Mouse (Mus musculus): ENCODE measurements around the gene Gm44502. TPM values are rescaled to one million over a fixed set of nuclear protein-coding genes. Genes with fewer than 3 reads are reported as not detected.

Gm44502 gene
- polyA plus RNA-seq, 1 experiment from 2014 or later = 0.68 TPM

GRCm38 (mm10) chr15:89376040-89376439, 53.5 kb downstream of the Gm44502 start:
- 75% methylated on average over 7 of the region's 7 CpGs for WGBS
- Histone ChIP-seq H3K4me2 (no peak overlapping the region), H3K36me3 (peaks cover 15% of the 10 kb centered on the region), H3K9ac (no peak overlapping the region), H3K9me3 (replicated peaks) (no peaks in the 10 kb centered on the region), H3K4me3 (no peak overlapping the region), H3K27ac (ENCODE audit: poor library complexity, severe bottlenecking) (no peak overlapping the region), H3K27me3 (replicated peaks) (peaks cover 42% of the 10 kb centered on the region), H3K4me1 (replicated peaks) (peaks cover 38% of the 10 kb centered on the region)
- ATAC-seq (ENCODE audit: insufficient number of reproducible peaks, low FRiP score) = no peak

- H3K9me3 ChIP-seq (replicated peaks) = no peaks in the 10 kb centered on the region
- H3K9ac ChIP-seq = peak overlapping the region; percentile 78; the same call in 1 of the 2 replicates
- no peak overlapping the region for H3K27ac ChIP-seq (ENCODE audit: poor library complexity, severe bottlenecking)
- 0 out of 2 replicates have a peak overlapping the region, but pooled peaks have one; percentile 85 for H3K4me2 ChIP-seq
- no peak overlapping the region for H3K4me3 ChIP-seq
- H3K27me3 ChIP-seq (replicated peaks) = peaks cover 38% of the 10 kb centered on the region
- WGBS = 89% methylated on average over 17 of the region's 17 CpGs
- no peak for ATAC-seq (ENCODE audit: insufficient number of reproducible peaks, low FRiP score)
- H3K36me3 ChIP-seq = peaks cover 26% of the 10 kb centered on the region
- H3K4me1 ChIP-seq (replicated peaks) = peaks cover 38% of the 10 kb centered on the region
These were observed 54.5 kb downstream of the Gm44502 start for GRCm38 (mm10) chr15:89374801-89375534.

GRCm38 (mm10) chr15:89374340-89374739, 55.2 kb downstream of the Gm44502 start:
- peaks cover 35% of the 10 kb centered on the region for H3K4me1 ChIP-seq (replicated peaks)
- WGBS = 50% methylated on average over 9 of the region's 9 CpGs

GRCm38 (mm10) chr15:89373762-89374248, 55.7 kb downstream of the Gm44502 start, which contains the start of gene Sco2:
TSS of gene Sco2 (minus strand) at chr15:89373846.
- H3K27me3 ChIP-seq (replicated peaks) = peaks cover 31% of the 10 kb centered on the region
- peak within 1 kb of the TSS; percentile 89 for H3K27ac ChIP-seq (ENCODE audit: poor library complexity, severe bottlenecking)
- H3K9me3 ChIP-seq (replicated peaks) = no peaks in the 10 kb centered on the region
- H3K4me1 ChIP-seq (replicated peaks) = peaks cover 30% of the 10 kb centered on the region
- peaks cover 38% of the 10 kb centered on the region for H3K36me3 ChIP-seq
- peak; percentile 78 for ATAC-seq (ENCODE audit: insufficient number of reproducible peaks, low FRiP score)
- H3K4me3 ChIP-seq = peak within 1 kb of the TSS; percentile 71
- peak within 1 kb of the TSS; percentile 85 for H3K4me2 ChIP-seq
- WGBS = under 1% methylated on average over 42 of the region's 42 CpGs
- H3K9ac ChIP-seq = peak within 1 kb of the TSS; percentile 78

More at GRCm38 (mm10) chr15:89374340-89374739, 55.2 kb downstream of the Gm44502 start:
- H3K27me3 ChIP-seq (replicated peaks) = peaks cover 36% of the 10 kb centered on the region
- ATAC-seq (ENCODE audit: insufficient number of reproducible peaks, low FRiP score) = no peak; the same call in 1 of the 2 replicates
- peaks cover 32% of the 10 kb centered on the region for H3K36me3 ChIP-seq
- H3K9ac ChIP-seq = peak overlapping the region; percentile 78
- peak overlapping the region; percentile 71 for H3K4me3 ChIP-seq
- peak overlapping the region; percentile 89; the same call in 1 of the 2 replicates for H3K27ac ChIP-seq (ENCODE audit: poor library complexity, severe bottlenecking)
- H3K9me3 ChIP-seq (replicated peaks) = no peaks in the 10 kb centered on the region
- H3K4me2 ChIP-seq = peak overlapping the region; percentile 85

GRCm38 (mm10) chr15:89373027-89373761, 56.3 kb downstream of the Gm44502 start:
- 1% methylated on average over 35 of the region's 35 CpGs for WGBS
- Histone ChIP-seq H3K4me3 (peak overlapping the region; percentile 71), H3K27ac (ENCODE audit: poor library complexity, severe bottlenecking) (peak overlapping the region; percentile 89), H3K4me1 (replicated peaks) (peaks cover 24% of the 10 kb centered on the region), H3K9me3 (replicated peaks) (no peaks in the 10 kb centered on the region), H3K4me2 (peak overlapping the region; percentile 85), H3K36me3 (peaks cover 44% of the 10 kb centered on the region), H3K27me3 (replicated peaks) (peaks cover 25% of the 10 kb centered on the region), H3K9ac (peak overlapping the region; percentile 78)
- ATAC-seq (ENCODE audit: insufficient number of reproducible peaks, low FRiP score) = peak; percentile 89

- whole genome bisulfite sequencing = 83% methylated on average over 7 of the region's 7 CpGs
- peak overlapping the region; percentile 85 for H3K4me2 ChIP-seq
- peaks cover 18% of the 10 kb centered on the region for H3K27me3 ChIP-seq (replicated peaks)
- peak overlapping the region; percentile 78 for H3K9ac ChIP-seq
- peaks cover 50% of the 10 kb centered on the region for H3K36me3 ChIP-seq
- no peaks in the 10 kb centered on the region for H3K9me3 ChIP-seq (replicated peaks)
- no peak overlapping the region; the same call in 1 of the 2 replicates for H3K27ac ChIP-seq (ENCODE audit: poor library complexity, severe bottlenecking)
- no peak for ATAC-seq (ENCODE audit: insufficient number of reproducible peaks, low FRiP score)
- peak overlapping the region; percentile 71 for H3K4me3 ChIP-seq
- H3K4me1 ChIP-seq (replicated peaks) = peaks cover 19% of the 10 kb centered on the region
These were observed 57.0 kb downstream of the Gm44502 start for GRCm38 (mm10) chr15:89372536-89372935.

GRCm38 (mm10) chr15:89372068-89372467, 57.4 kb downstream of the Gm44502 start:
- Histone ChIP-seq H3K4me3 (no peak overlapping the region), H3K36me3 (peaks cover 55% of the 10 kb centered on the region), H3K9me3 (replicated peaks) (no peaks in the 10 kb centered on the region), H3K4me2 (no peak overlapping the region), H3K4me1 (replicated peaks) (peaks cover 14% of the 10 kb centered on the region), H3K27me3 (replicated peaks) (peaks cover 14% of the 10 kb centered on the region), H3K9ac (no peak overlapping the region), H3K27ac (ENCODE audit: poor library complexity, severe bottlenecking) (no peak overlapping the region)
- 88% methylated on average over 13 of the region's 13 CpGs for WGBS
- no peak for ATAC-seq (ENCODE audit: insufficient number of reproducible peaks, low FRiP score)

Other genes with a start within 250 kb of the Gm44502 start
- gene Plxnb2, start 248.9 kb downstream of the Gm44502 start, polyA plus RNA-seq (2016; fragmentation: Nextera tagmentation; extraction: Ambion mirVana) = 124 and 130 TPM in 2 replicates
- 19.9 and 20.2 TPM in 2 replicates for gene Dennd6b, start 233.2 kb downstream of the Gm44502 start, polyA plus RNA-seq (2016; fragmentation: Nextera tagmentation; extraction: Ambion mirVana)
- gene Ppp6r2, start 218.1 kb downstream of the Gm44502 start, polyA plus RNA-seq (2016; fragmentation: Nextera tagmentation; extraction: Ambion mirVana) = 21.0 and 25.9 TPM in 2 replicates
- gene Sbf1, start 114.4 kb downstream of the Gm44502 start, polyA plus RNA-seq (2016; fragmentation: Nextera tagmentation; extraction: Ambion mirVana) = 45.0 and 46.3 TPM in 2 replicates
- 0.77 and 1.0 TPM in 2 replicates for gene Adm2, start 107.0 kb downstream of the Gm44502 start, polyA plus RNA-seq (2016; fragmentation: Nextera tagmentation; extraction: Ambion mirVana)
- gene Miox, start 95.3 kb downstream of the Gm44502 start, polyA plus RNA-seq (2016; fragmentation: Nextera tagmentation; extraction: Ambion mirVana) = not detected in 2 replicates
- gene Lmf2, start 74.0 kb downstream of the Gm44502 start, polyA plus RNA-seq (2016; fragmentation: Nextera tagmentation; extraction: Ambion mirVana) = 46.9 and 49.4 TPM in 2 replicates
- gene Ncaph2, start 74.0 kb downstream of the Gm44502 start, polyA plus RNA-seq (2016; fragmentation: Nextera tagmentation; extraction: Ambion mirVana) = 112 and 116 TPM in 2 replicates
- 5.6 TPM in 2 replicates for gene Sco2, start 55.9 kb downstream of the Gm44502 start, polyA plus RNA-seq (2016; fragmentation: Nextera tagmentation; extraction: Ambion mirVana)
- gene Tymp, start 52.7 kb downstream of the Gm44502 start, polyA plus RNA-seq (2016; fragmentation: Nextera tagmentation; extraction: Ambion mirVana) = 1.3 and 1.6 TPM in 2 replicates
- gene Odf3b, start 50.4 kb downstream of the Gm44502 start, polyA plus RNA-seq (2016; fragmentation: Nextera tagmentation; extraction: Ambion mirVana) = 0.27 and 0.44 TPM in 2 replicates
- gene Klhdc7b, start 44.8 kb downstream of the Gm44502 start, polyA plus RNA-seq (2016; fragmentation: Nextera tagmentation; extraction: Ambion mirVana) = 0.09 TPM in 1 of 2 replicates, not detected in the other
- gene Syce3, start 19.2 kb downstream of the Gm44502 start, polyA plus RNA-seq (2016; fragmentation: Nextera tagmentation; extraction: Ambion mirVana) = not detected in 2 replicates
- gene Cpt1b, start 3.8 kb downstream of the Gm44502 start, polyA plus RNA-seq (2016; fragmentation: Nextera tagmentation; extraction: Ambion mirVana) = 138 and 149 TPM in 2 replicates
- gene C730034F03Rik, start 107 bp downstream of the Gm44502 start, polyA plus RNA-seq (2016; fragmentation: Nextera tagmentation; extraction: Ambion mirVana) = 2.9 and 3.4 TPM in 2 replicates
- gene Chkb, start 212 bp upstream of the Gm44502 start, polyA plus RNA-seq (2016; fragmentation: Nextera tagmentation; extraction: Ambion mirVana) = 59.6 and 67.0 TPM in 2 replicates
- 0.36 and 0.49 TPM in 2 replicates for gene Mapk8ip2, start 24.2 kb upstream of the Gm44502 start, polyA plus RNA-seq (2016; fragmentation: Nextera tagmentation; extraction: Ambion mirVana)
- 14.9 and 15.0 TPM in 2 replicates for gene Arsa, start 47.7 kb upstream of the Gm44502 start, polyA plus RNA-seq (2016; fragmentation: Nextera tagmentation; extraction: Ambion mirVana)
- 2.9 and 3.0 TPM in 2 replicates for gene Shank3, start 69.9 kb upstream of the Gm44502 start, polyA plus RNA-seq (2016; fragmentation: Nextera tagmentation; extraction: Ambion mirVana)
- gene Acr, start 138.6 kb upstream of the Gm44502 start, polyA plus RNA-seq (2016; fragmentation: Nextera tagmentation; extraction: Ambion mirVana) = 0.29 and 0.42 TPM in 2 replicates
- 20.3 and 21.1 TPM in 2 replicates for gene Rabl2, start 162.2 kb upstream of the Gm44502 start, polyA plus RNA-seq (2016; fragmentation: Nextera tagmentation; extraction: Ambion mirVana)

Measured in heart, embryonic 12.5 days (tissue).